Mouse (Mus musculus): Measurements from ENCODE around the gene Rimklb.

Gene Rimklb

GRCm38 (mm10) chr6:122416347-122416746, 82.2 kb downstream of the Rimklb start:
- DNase-seq: no peak

GRCm38 (mm10) chr6:122411281-122411680, 87.3 kb downstream of the Rimklb start:
- no peak for DNase-seq

- DNase-seq: peak in 1 of 2 experiments; percentile 29
Observed at GRCm38 (mm10) chr6:122402240-122402639, 96.3 kb downstream of the Rimklb start.

- no peak for DNase-seq
Observed at GRCm38 (mm10) chr6:122400263-122400662, 98.3 kb downstream of the Rimklb start.
